Mouse (Mus musculus): ENCODE data around the gene Ppp1r14a. TPM values are rescaled to one million over a fixed set of nuclear protein-coding genes. Genes with fewer than 3 reads are reported as not detected.

Gene Ppp1r14a
- total and polyA plus RNA-seq, 3 experiments = 0.23 TPM; not detected in 2

DNA sequence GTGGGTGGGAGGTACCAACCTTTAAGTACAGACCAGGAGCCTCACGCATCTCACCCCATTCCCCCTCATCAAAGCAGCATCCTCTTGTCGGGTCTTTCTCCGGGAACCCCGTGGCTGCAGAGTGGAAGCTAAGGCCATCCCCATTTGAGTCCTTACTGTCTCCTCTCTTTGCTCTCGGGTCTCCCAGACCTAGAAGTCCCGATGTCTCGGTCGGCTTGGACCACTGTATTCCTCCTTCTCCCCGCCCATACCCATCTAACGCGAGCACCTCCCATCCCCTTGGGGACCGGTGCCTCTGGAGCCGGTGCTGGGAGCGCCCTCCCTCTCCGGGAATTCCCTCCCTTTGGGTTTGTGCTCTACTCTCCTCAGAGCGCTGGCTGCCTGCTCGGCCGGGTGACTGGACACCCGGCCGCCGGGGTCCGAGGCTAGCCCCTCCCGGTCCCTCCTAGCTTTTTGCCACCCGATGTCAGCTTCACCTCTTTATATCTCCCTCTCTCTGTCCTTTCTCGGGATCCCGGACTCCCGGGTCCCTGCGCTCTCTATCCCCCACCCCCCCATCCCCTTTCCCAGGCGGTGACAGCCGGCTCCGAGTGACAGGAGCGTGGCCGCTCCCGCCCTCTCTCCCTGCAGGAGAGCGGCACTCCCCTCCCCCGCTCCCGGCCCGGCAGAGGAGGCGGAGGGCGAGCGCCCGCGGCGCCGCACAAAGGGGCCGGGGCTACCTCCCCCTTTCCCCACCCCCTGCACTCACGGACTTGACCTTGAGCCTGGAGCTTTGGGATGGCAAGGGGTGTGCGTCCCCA is 15.6 kb downstream of the Ppp1r14a start:
- TF ChIP-seq GATA1 (IDR thresholded peaks at IDR 0.05; ENCODE audit: borderline replicate concordance, low read length) = no peak
- TF ChIP-seq POLR2AphosphoS5 (IDR thresholded peaks at IDR 0.05; ENCODE audit: insufficient replicate concordance, low read depth, low read length) = no peak
- no peak for TF ChIP-seq GATA2 (IDR thresholded peaks at IDR 0.05; ENCODE audit: borderline replicate concordance, low read depth, low read length)
- no peak for TF ChIP-seq CTCF (IDR thresholded peaks at IDR 0.05; ENCODE audit: low read depth, low read length)
- TF ChIP-seq TAL1 (conservative IDR thresholded peaks at IDR 0.05; ENCODE audit: low read depth, low read length) = no peak
- peaks cover 68% of the 10 kb centered on the region for H3K4me1 ChIP-seq (ENCODE audit: insufficient read depth, low read depth, low read length)
- peaks cover 36% of the 10 kb centered on the region for H3K36me3 ChIP-seq (replicated peaks)
- peaks cover 21% of the 10 kb centered on the region for H3K27me3 ChIP-seq (ENCODE audit: insufficient read depth, low read length)
- peak overlapping the region; percentile 72 for H3K4me3 ChIP-seq (ENCODE audit: low read depth, low read length)
- DNase-seq (ENCODE audit: low spot score) (no peak), ATAC-seq (ENCODE audit: extremely low read depth, insufficient number of reproducible peaks, low FRiP score, poor library complexity, severe bottlenecking) (no peak)
- no peaks in the 10 kb centered on the region for H3K9me3 ChIP-seq (replicated peaks)

DNA sequence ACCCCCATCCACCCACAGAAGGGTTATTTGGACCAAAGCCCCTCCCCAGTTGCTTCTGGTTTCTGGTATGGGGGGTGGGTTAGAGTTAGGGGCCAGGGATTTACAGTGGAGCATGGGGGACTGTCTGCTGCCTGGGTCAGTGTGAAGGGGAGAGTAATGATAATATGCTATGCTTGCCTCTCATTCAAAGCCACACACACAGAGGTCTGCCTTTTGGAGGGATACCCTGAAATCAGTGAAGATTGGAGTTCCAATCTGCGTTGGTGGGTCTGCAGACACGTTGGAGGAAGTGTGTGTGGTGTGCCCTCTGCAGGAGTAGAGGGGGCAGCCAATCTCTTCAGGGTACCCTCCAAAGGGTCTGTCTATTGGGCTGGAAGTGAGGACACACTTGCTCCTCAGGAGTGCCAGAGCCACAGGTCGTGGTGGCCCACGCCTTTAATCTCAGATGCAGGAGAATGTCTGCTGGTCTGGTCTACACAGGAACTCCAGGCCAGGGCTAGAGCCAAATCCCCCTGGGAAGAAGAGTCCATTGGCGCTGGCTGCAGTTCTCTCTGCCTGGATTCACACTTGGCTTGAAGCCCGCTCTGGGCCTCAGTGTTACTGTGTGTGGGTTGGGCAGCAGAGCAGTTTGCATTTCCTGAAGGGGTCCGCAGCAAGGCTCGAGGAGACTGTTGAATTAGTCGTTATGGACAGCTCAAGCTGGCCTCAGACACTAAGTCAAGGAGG is 16.3 kb downstream of the Ppp1r14a start:
- peaks cover 75% of the 10 kb centered on the region for H3K4me1 ChIP-seq (ENCODE audit: insufficient read depth, low read depth, low read length)
- peaks cover 30% of the 10 kb centered on the region for H3K36me3 ChIP-seq (replicated peaks)
- DNase-seq (ENCODE audit: low spot score) (no peak), ATAC-seq (ENCODE audit: extremely low read depth, insufficient number of reproducible peaks, low FRiP score, poor library complexity, severe bottlenecking) (no peak)
- H3K4me3 ChIP-seq (ENCODE audit: low read depth, low read length) = peak overlapping the region; percentile 72
- no peaks in the 10 kb centered on the region for H3K9me3 ChIP-seq (replicated peaks)
- TF ChIP-seq GATA1 (IDR thresholded peaks at IDR 0.05; ENCODE audit: borderline replicate concordance, low read length) = no peak
- TF ChIP-seq POLR2AphosphoS5 (IDR thresholded peaks at IDR 0.05; ENCODE audit: insufficient replicate concordance, low read depth, low read length) = no peak
- no peak for TF ChIP-seq GATA2 (IDR thresholded peaks at IDR 0.05; ENCODE audit: borderline replicate concordance, low read depth, low read length)
- TF ChIP-seq TAL1 (conservative IDR thresholded peaks at IDR 0.05; ENCODE audit: low read depth, low read length) = no peak
- TF ChIP-seq CTCF (IDR thresholded peaks at IDR 0.05; ENCODE audit: low read depth, low read length) = no peak
- peaks cover 21% of the 10 kb centered on the region for H3K27me3 ChIP-seq (ENCODE audit: insufficient read depth, low read length)

GRCm38 (mm10) chr7:29306108-29306507 is 17.0 kb downstream of the Ppp1r14a start:
- peak overlapping the region; percentile 33; the same call in 1 of the 2 replicates for H3K4me3 ChIP-seq (ENCODE audit: low read depth, low read length)
- peaks cover 29% of the 10 kb centered on the region for H3K36me3 ChIP-seq (replicated peaks)
- peaks cover 82% of the 10 kb centered on the region for H3K4me1 ChIP-seq (ENCODE audit: insufficient read depth, low read depth, low read length)

GRCm38 (mm10) chr7:29306619-29307018 is 17.5 kb downstream of the Ppp1r14a start:
- TF ChIP-seq POLR2AphosphoS5 (IDR thresholded peaks at IDR 0.05; ENCODE audit: insufficient replicate concordance, low read depth, low read length) (no peak), GATA2 (IDR thresholded peaks at IDR 0.05; ENCODE audit: borderline replicate concordance, low read depth, low read length) (no peak), TAL1 (conservative IDR thresholded peaks at IDR 0.05; ENCODE audit: low read depth, low read length) (no peak), GATA1 (IDR thresholded peaks at IDR 0.05; ENCODE audit: borderline replicate concordance, low read length) (no peak), CTCF (IDR thresholded peaks at IDR 0.05; ENCODE audit: low read depth, low read length) (no peak)
- DNase-seq (ENCODE audit: low spot score) (no peak), ATAC-seq (ENCODE audit: extremely low read depth, insufficient number of reproducible peaks, low FRiP score, poor library complexity, severe bottlenecking) (no peak)
- peaks cover 84% of the 10 kb centered on the region for H3K4me1 ChIP-seq (ENCODE audit: insufficient read depth, low read depth, low read length)
- H3K4me3 ChIP-seq (ENCODE audit: low read depth, low read length) = peak overlapping the region; percentile 83; the same call in 1 of the 2 replicates
- peaks cover 31% of the 10 kb centered on the region for H3K36me3 ChIP-seq (replicated peaks)
- peaks cover 21% of the 10 kb centered on the region for H3K27me3 ChIP-seq (ENCODE audit: insufficient read depth, low read length)
- H3K9me3 ChIP-seq (replicated peaks) = no peaks in the 10 kb centered on the region

More at GRCm38 (mm10) chr7:29306108-29306507, 17.0 kb downstream of the Ppp1r14a start:
- ATAC-seq (ENCODE audit: extremely low read depth, insufficient number of reproducible peaks, low FRiP score, poor library complexity, severe bottlenecking) (no peak), DNase-seq (ENCODE audit: low spot score) (no peak)
- H3K9me3 ChIP-seq (replicated peaks) = no peaks in the 10 kb centered on the region
- TF ChIP-seq GATA2 (IDR thresholded peaks at IDR 0.05; ENCODE audit: borderline replicate concordance, low read depth, low read length) = no peak
- no peak for TF ChIP-seq GATA1 (IDR thresholded peaks at IDR 0.05; ENCODE audit: borderline replicate concordance, low read length)
- no peak for TF ChIP-seq TAL1 (conservative IDR thresholded peaks at IDR 0.05; ENCODE audit: low read depth, low read length)
- TF ChIP-seq CTCF (IDR thresholded peaks at IDR 0.05; ENCODE audit: low read depth, low read length) = no peak
- TF ChIP-seq POLR2AphosphoS5 (IDR thresholded peaks at IDR 0.05; ENCODE audit: insufficient replicate concordance, low read depth, low read length) = no peak
- H3K27me3 ChIP-seq (ENCODE audit: insufficient read depth, low read length) = peaks cover 21% of the 10 kb centered on the region

DNA sequence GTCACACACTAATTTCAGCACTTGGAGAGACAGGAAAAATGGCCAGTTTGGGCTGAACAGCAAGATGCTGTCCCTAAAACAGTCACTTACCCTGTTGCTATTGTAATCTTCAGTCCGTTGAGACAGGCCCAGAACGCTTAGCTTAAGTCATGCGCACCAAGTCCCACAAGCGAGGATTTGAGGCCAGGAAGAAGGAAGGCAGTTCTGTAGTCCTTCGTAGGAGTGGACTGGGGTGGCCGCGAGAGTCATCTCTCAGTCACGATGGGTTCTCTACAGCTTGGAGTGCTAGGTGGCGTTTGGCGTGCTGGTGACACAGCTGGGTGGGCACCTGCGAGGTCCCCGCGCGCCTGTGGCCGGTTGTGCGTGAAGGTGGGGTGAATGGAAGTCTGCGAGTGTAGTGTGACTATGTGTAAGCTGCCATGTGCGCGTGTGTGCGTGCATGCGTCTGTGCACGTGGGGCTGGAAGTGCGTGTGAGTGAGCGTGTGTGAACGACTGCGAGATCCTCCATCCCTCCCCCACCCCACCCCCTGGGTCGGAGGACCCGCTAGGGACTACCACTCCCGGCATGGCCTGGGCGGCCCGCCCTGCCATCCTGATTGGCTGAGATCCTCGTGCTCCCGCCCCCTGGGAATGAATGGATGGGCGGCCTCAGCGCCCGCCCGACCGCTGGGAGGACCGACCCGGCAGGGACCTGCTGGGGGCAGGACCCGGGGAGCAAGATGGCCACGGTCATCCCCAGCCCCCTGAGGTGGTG is 18.4 kb downstream of the Ppp1r14a start:
- DNase-seq (ENCODE audit: low spot score) = peak; percentile 99
- H3K36me3 ChIP-seq (replicated peaks) = peaks cover 35% of the 10 kb centered on the region
- TF ChIP-seq POLR2AphosphoS5 (IDR thresholded peaks at IDR 0.05; ENCODE audit: insufficient replicate concordance, low read depth, low read length) (0 out of 2 replicates have a peak, but pooled peaks have one; percentile 32), GATA1 (IDR thresholded peaks at IDR 0.05; ENCODE audit: borderline replicate concordance, low read length) (no peak)
- H3K27me3 ChIP-seq (ENCODE audit: insufficient read depth, low read length) = peaks cover 21% of the 10 kb centered on the region
- peaks cover 93% of the 10 kb centered on the region for H3K4me1 ChIP-seq (ENCODE audit: insufficient read depth, low read depth, low read length)
- H3K4me3 ChIP-seq (ENCODE audit: low read depth, low read length) = peak overlapping the region; percentile 83
- no peaks in the 10 kb centered on the region for H3K9me3 ChIP-seq (replicated peaks)
- ATAC-seq (ENCODE audit: extremely low read depth, insufficient number of reproducible peaks, low FRiP score, poor library complexity, severe bottlenecking) = peak; percentile 87
